ENCODE assay signal across 16 mouse cellular contexts in the genomic region with DNA sequence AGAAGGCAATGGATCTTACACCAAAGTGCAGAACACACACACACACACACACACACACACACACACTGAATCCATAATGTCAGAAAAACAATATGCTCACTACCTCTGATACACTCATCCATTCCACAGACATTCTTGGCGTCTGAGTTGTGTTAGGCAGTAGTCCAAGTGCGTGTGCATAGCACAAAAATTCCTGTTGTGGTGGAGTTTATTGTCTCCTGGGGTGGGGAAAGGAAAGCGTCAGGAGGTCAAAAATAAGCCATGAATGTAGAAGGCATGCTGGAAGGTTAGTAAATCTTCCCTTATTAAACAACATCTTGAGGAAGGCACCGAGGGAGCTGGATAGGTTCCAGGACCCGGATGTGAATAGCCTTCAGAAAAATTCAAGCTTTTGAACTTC. TPM values are rescaled to one million over a fixed set of nuclear protein-coding genes. Genes with fewer than 3 reads are reported as not detected.
DNase-seq lines count a peak whose midpoint lies in the region; ATAC-seq lines count a peak whose summit lies in the region.
"Had no signal": no experiment of that assay in that cellular context is flagged by ENCODE, and none has a peak within 500 bp of the region (broad histone marks: within the 10 kb centered on the region; RNA-seq: fewer than 3 reads in every experiment).

No protein-coding gene starts in this region.

- H3K36me3 ChIP-seq in kidney, embryonic 14.5 days (ENCODE audit: control insufficient read depth, insufficient read depth, low read length): no peaks in the 10 kb centered on the region
- H3K36me3 ChIP-seq in kidney, embryonic 15.5 days: no peaks in the 10 kb centered on the region
- H3K36me3 ChIP-seq: G1E; hindbrain, embryonic 12.5 days; midbrain, embryonic 10.5 days had no signal

- WGBS in kidney, embryonic 14.5 days: 53% methylated on average over 5 of the region's 5 CpGs
- WGBS in kidney, embryonic 15.5 days: 49% methylated on average over 5 of the region's 5 CpGs

- no peaks in the 10 kb centered on the region for H3K27me3 ChIP-seq in kidney, embryonic 14.5 days (ENCODE audit: control insufficient read depth, insufficient read depth, low read length)
- no peaks in the 10 kb centered on the region for H3K27me3 ChIP-seq in kidney, embryonic 15.5 days
- H3K27me3 ChIP-seq: hindbrain, embryonic 12.5 days had no signal

- DNase-seq in cerebellum, adult 9-10 months: peak; percentile 13
- no peak for DNase-seq in cerebellum, postnatal 4 days (ENCODE audit: low spot score in 2 of 2)
- peak; percentile 36 for DNase-seq in kidney, adult 11 months
- peak; percentile 97 for DNase-seq in 3T3-L1 (ENCODE audit: low read depth, low spot score)
- DNase-seq in testis, postnatal 14 days (ENCODE audit: low spot score): no peak
- DNase-seq in layer of hippocampus, postnatal 25 days (ENCODE audit: extremely low spot score in 1 of 2, low spot score in 1 of 2): no peak
- DNase-seq: cerebellum, adult 18-20 months; embryo, embryonic 11 days; right cerebral cortex, postnatal 14 days had no signal

- H3K27ac ChIP-seq in kidney, embryonic 14.5 days (ENCODE audit: low read depth, low read length): no peak overlapping the region
- H3K27ac ChIP-seq in kidney, embryonic 15.5 days: 0 out of 2 replicates have a peak overlapping the region, but pooled peaks have one; percentile 27
- H3K27ac ChIP-seq: hindbrain, embryonic 12.5 days; midbrain, embryonic 10.5 days had no signal

- H3K4me3 ChIP-seq in kidney, embryonic 14.5 days (ENCODE audit: low read length): no peak overlapping the region
- H3K4me3 ChIP-seq in kidney, embryonic 15.5 days (replicated peaks): no peak overlapping the region
- H3K4me3 ChIP-seq: hindbrain, embryonic 12.5 days; midbrain, embryonic 10.5 days had no signal

- H3K9me3 ChIP-seq in kidney, embryonic 14.5 days (ENCODE audit: control insufficient read depth, low read length): no peaks in the 10 kb centered on the region
- H3K9me3 ChIP-seq in kidney, embryonic 15.5 days (replicated peaks): no peaks in the 10 kb centered on the region
- H3K9me3 ChIP-seq: G1E; hindbrain, embryonic 12.5 days; midbrain, embryonic 10.5 days had no signal

- ATAC-seq in kidney, embryonic 14.5 days (ENCODE audit: low FRiP score, low TSS enrichment): no peak
- no peak for ATAC-seq in kidney, embryonic 15.5 days (replicated peaks; ENCODE audit: low FRiP score)
- ATAC-seq: activated CD4-positive, CD25-positive, alpha-beta regulatory T cell, adult 4 months; intestine, embryonic 16.5 days had no signal

- no peak overlapping the region for H3K9ac ChIP-seq in kidney, embryonic 14.5 days (ENCODE audit: low read depth, low read length)
- no peak overlapping the region for H3K9ac ChIP-seq in kidney, embryonic 15.5 days
- H3K9ac ChIP-seq: hindbrain, embryonic 12.5 days had no signal

- no peak overlapping the region for H3K4me2 ChIP-seq in kidney, embryonic 14.5 days (replicated peaks; ENCODE audit: low read depth, low read length)
- no peak overlapping the region for H3K4me2 ChIP-seq in kidney, embryonic 15.5 days
- H3K4me2 ChIP-seq: hindbrain, embryonic 12.5 days had no signal

- peaks cover 13% of the 10 kb centered on the region for H3K4me1 ChIP-seq in kidney, embryonic 14.5 days (ENCODE audit: control insufficient read depth, insufficient read depth, low read length)
- peaks cover 30% of the 10 kb centered on the region for H3K4me1 ChIP-seq in kidney, embryonic 15.5 days

RNA-seq across cellular contexts. Expression of a gene that starts 3.6 kb away (rescaled TPM):
- polyA plus RNA-seq in kidney, embryonic 14.5 days (2014; fragmentation: Nextera tagmentation; extraction: Ambion mirVana): 10.7 and 11.0 TPM in 2 replicates
- polyA plus RNA-seq in kidney, embryonic 15.5 days (2015; fragmentation: Nextera tagmentation; extraction: Ambion mirVana): 9.3 and 12.4 TPM in 2 replicates
- 100 to 1,000 TPM; 163 to 165 TPM for total RNA-seq in layer of hippocampus, postnatal 25 days (2021)

RNA-seq across cellular contexts. Expression of a gene that starts 31.4 kb away (rescaled TPM):
- polyA plus RNA-seq in kidney, embryonic 14.5 days (2014; fragmentation: Nextera tagmentation; extraction: Ambion mirVana): 38.1 and 62.0 TPM in 2 replicates
- 50.2 and 50.7 TPM in 2 replicates for polyA plus RNA-seq in kidney, embryonic 15.5 days (2015; fragmentation: Nextera tagmentation; extraction: Ambion mirVana)
- total RNA-seq in layer of hippocampus, postnatal 25 days (2021): 10 to 100 TPM; 59.3 to 67.3 TPM

Comparison
In these comparisons a context has a peak if more than half of its experiments do, and no peak if none do; other contexts are left out.
1. DNase-seq: peak in cerebellum, adult 9-10 months (single experiment), kidney, adult 11 months (single experiment) and 3T3-L1 (single experiment); none in cerebellum, postnatal 4 days (0 of 2), testis, postnatal 14 days (single experiment) and layer of hippocampus, postnatal 25 days (0 of 2).